In the genomic region with DNA sequence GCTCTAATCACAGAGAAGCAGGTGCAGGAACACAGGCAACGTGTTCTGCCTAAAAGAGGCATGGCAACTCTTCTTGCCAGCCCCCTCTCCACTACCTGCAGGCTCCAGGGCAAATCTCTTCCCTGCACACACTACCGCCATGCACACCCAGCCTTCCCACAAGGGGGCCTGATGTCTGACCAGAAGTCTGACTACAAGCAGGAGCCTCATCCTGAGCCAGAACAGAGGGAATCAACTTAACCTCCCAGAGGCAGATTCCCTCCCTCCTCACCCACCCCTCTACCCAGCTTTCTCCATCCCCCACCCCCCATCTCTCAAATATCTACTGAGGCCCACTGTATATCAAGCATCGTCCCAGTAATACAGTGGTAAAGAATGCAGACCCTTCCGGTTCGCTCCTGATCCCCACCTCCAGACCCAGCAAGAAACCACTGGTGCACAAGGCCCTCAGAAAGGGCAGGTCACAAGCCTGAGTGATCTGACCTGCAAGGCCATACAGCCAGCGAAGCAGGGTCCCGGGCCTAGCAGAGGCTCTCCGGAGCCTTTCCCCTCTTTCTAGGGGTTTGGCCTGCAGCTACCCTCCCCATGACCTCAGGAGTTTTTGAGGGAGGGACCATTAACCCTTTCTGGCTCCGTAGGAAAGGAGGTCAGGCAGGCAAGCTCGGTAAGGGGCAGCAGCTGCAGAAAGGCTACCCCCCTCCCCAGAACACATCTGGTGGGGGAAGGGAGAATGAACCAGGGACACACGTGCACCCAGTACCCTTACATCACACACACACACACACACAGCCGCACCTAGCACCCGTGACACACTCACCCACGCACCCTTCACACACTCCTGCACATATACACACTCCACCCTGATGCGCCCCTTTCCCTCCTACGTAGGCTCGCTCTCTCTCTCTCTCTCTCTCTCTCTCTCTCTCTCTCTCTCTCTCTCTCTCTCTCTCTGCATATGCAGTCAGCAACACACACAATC, we compare ENCODE assay signal across 9 mouse cellular contexts. TPM values are rescaled to one million over a fixed set of nuclear protein-coding genes. Genes with fewer than 3 reads are reported as not detected.
DNase-seq lines count a peak whose midpoint lies in the region; ATAC-seq and TF ChIP-seq lines count a peak whose summit lies in the region.
"Had no signal": no experiment of that assay in that cellular context is flagged by ENCODE, and none has a peak within 500 bp of the region (broad histone marks: within the 10 kb centered on the region; RNA-seq: fewer than 3 reads in every experiment).

No protein-coding gene starts in this region.

- no peaks in the 10 kb centered on the region for H3K4me1 ChIP-seq in lung, embryonic 14.5 days (ENCODE audit: insufficient read depth)
- peaks cover 10% of the 10 kb centered on the region; the same call in 1 of the 2 replicates for H3K4me1 ChIP-seq in embryonic facial prominence, embryonic 12.5 days
- H3K4me1 ChIP-seq in intestine, embryonic 14.5 days (replicated peaks; ENCODE audit: control insufficient read depth, insufficient read depth, low read length): no peaks in the 10 kb centered on the region; the same call in 1 of the 2 replicates
- peaks cover 16% of the 10 kb centered on the region for H3K4me1 ChIP-seq in neural tube, embryonic 15.5 days

- peak overlapping the region; percentile 57 for H3K4me3 ChIP-seq in lung, embryonic 14.5 days (ENCODE audit: low read depth, low read length)
- H3K4me3 ChIP-seq in embryonic facial prominence, embryonic 12.5 days: peak overlapping the region; percentile 60
- H3K4me3 ChIP-seq in intestine, embryonic 14.5 days (ENCODE audit: low read depth, low read length): peak overlapping the region; percentile 58
- H3K4me3 ChIP-seq in neural tube, embryonic 15.5 days (replicated peaks): peak overlapping the region; percentile 59

- no peak for DNase-seq in lung, embryonic 14.5 days
- no peak for DNase-seq in lung, postnatal 4 days
- peak; percentile 55 for DNase-seq in intestine, embryonic 14.5 days (ENCODE audit: low spot score)
- DNase-seq in cerebellum, adult 18-20 months: no peak
- DNase-seq in adrenal gland, postnatal 14 days: no peak
- DNase-seq in layer of hippocampus, adult 11-12 months (ENCODE audit: low spot score): no peak

- peak overlapping the region; percentile 97 for H3K4me2 ChIP-seq in lung, embryonic 14.5 days
- H3K4me2 ChIP-seq in embryonic facial prominence, embryonic 12.5 days (replicated peaks): peak overlapping the region; percentile 94
- H3K4me2 ChIP-seq in intestine, embryonic 14.5 days (ENCODE audit: low read length): peak overlapping the region; percentile 96
- peak overlapping the region; percentile 73 for H3K4me2 ChIP-seq in neural tube, embryonic 15.5 days

- H3K36me3 ChIP-seq in lung, embryonic 14.5 days (ENCODE audit: insufficient read depth): no peaks in the 10 kb centered on the region
- no peaks in the 10 kb centered on the region for H3K36me3 ChIP-seq in embryonic facial prominence, embryonic 12.5 days
- H3K36me3 ChIP-seq in intestine, embryonic 14.5 days (ENCODE audit: control insufficient read depth, insufficient read depth, low read length): no peaks in the 10 kb centered on the region
- peaks cover 12% of the 10 kb centered on the region for H3K36me3 ChIP-seq in neural tube, embryonic 15.5 days

- peak overlapping the region; percentile 59; the same call in 1 of the 2 replicates for H3K9ac ChIP-seq in lung, embryonic 14.5 days
- H3K9ac ChIP-seq in embryonic facial prominence, embryonic 12.5 days: peak overlapping the region; percentile 69; the same call in 1 of the 2 replicates
- H3K9ac ChIP-seq in intestine, embryonic 14.5 days (ENCODE audit: low read length): no peak overlapping the region
- peak overlapping the region; percentile 73 for H3K9ac ChIP-seq in neural tube, embryonic 15.5 days (replicated peaks)

- peak; percentile 34 for TF ChIP-seq CTCF in lung, embryonic 14.5 days (IDR thresholded peaks at IDR 0.05; ENCODE audit: low read depth)

- H3K27ac ChIP-seq in lung, embryonic 14.5 days (ENCODE audit: low read depth): no peak overlapping the region
- no peak overlapping the region for H3K27ac ChIP-seq in embryonic facial prominence, embryonic 12.5 days
- H3K27ac ChIP-seq in intestine, embryonic 14.5 days (ENCODE audit: low read depth): no peak overlapping the region
- H3K27ac ChIP-seq in neural tube, embryonic 15.5 days (replicated peaks): peak overlapping the region; percentile 93
- H3K27ac ChIP-seq: macrophage had no signal

- H3K9me3 ChIP-seq in lung, embryonic 14.5 days (ENCODE audit: low read depth, low read length): no peaks in the 10 kb centered on the region
- no peaks in the 10 kb centered on the region for H3K9me3 ChIP-seq in embryonic facial prominence, embryonic 12.5 days
- H3K9me3 ChIP-seq in intestine, embryonic 14.5 days (ENCODE audit: control insufficient read depth, low read length): no peaks in the 10 kb centered on the region
- H3K9me3 ChIP-seq in neural tube, embryonic 15.5 days (replicated peaks): no peaks in the 10 kb centered on the region

- 21% methylated on average over 17 of the region's 17 CpGs for WGBS in lung, embryonic 14.5 days
- WGBS in embryonic facial prominence, embryonic 12.5 days: 10% methylated on average over 17 of the region's 17 CpGs
- WGBS in intestine, embryonic 14.5 days: 33% methylated on average over 17 of the region's 17 CpGs
- 18% methylated on average over 16 of the region's 17 CpGs for WGBS in neural tube, embryonic 15.5 days

- H3K27me3 ChIP-seq in lung, embryonic 14.5 days (ENCODE audit: insufficient read depth, low read length): peaks cover 46% of the 10 kb centered on the region
- peaks cover 51% of the 10 kb centered on the region for H3K27me3 ChIP-seq in embryonic facial prominence, embryonic 12.5 days
- peaks cover 19% of the 10 kb centered on the region; the same call in 1 of the 2 replicates for H3K27me3 ChIP-seq in intestine, embryonic 14.5 days (replicated peaks; ENCODE audit: control insufficient read depth, insufficient read depth, low read length)
- H3K27me3 ChIP-seq in neural tube, embryonic 15.5 days (replicated peaks): peaks cover 31% of the 10 kb centered on the region

- ATAC-seq in lung, embryonic 14.5 days (ENCODE audit: insufficient read depth): peak; percentile 67
- ATAC-seq in embryonic facial prominence, embryonic 12.5 days (ENCODE audit: insufficient number of reproducible peaks, insufficient read depth, low FRiP score, low TSS enrichment): peak; percentile 8; the same call in 1 of the 2 replicates
- peak; percentile 67 for ATAC-seq in intestine, embryonic 14.5 days (replicated peaks; ENCODE audit: low FRiP score, low TSS enrichment, low read depth)
- peak; percentile 79 for ATAC-seq in neural tube, embryonic 15.5 days (ENCODE audit: low FRiP score)

RNA-seq across cellular contexts. Expression of a gene that starts 1.2 kb away (rescaled TPM):
- 0.93 and 1.2 TPM in 2 replicates for polyA plus RNA-seq in lung, embryonic 14.5 days (2014; fragmentation: Nextera tagmentation; extraction: Ambion mirVana)
- polyA plus RNA-seq in embryonic facial prominence, embryonic 12.5 days (2016; fragmentation: Nextera tagmentation; extraction: Ambion mirVana): 1.5 and 1.8 TPM in 2 replicates
- 0.52 and 0.78 TPM in 2 replicates for polyA plus RNA-seq in intestine, embryonic 14.5 days (2014; fragmentation: Nextera tagmentation; extraction: Ambion mirVana)
- polyA plus RNA-seq in neural tube, embryonic 15.5 days (2015; fragmentation: Nextera tagmentation; extraction: Ambion mirVana): 12.6 and 13.9 TPM in 2 replicates
- total RNA-seq in adrenal gland, postnatal 14 days (2021): 4.9 and 5.1 TPM in 2 replicates
- polyA plus RNA-seq: macrophage had no signal

RNA-seq across cellular contexts. Expression of a gene that starts 13.4 kb away (rescaled TPM):
- polyA plus RNA-seq in lung, embryonic 14.5 days (2014; fragmentation: Nextera tagmentation; extraction: Ambion mirVana): 50.9 and 55.1 TPM in 2 replicates
- 54.9 and 57.4 TPM in 2 replicates for polyA plus RNA-seq in embryonic facial prominence, embryonic 12.5 days (2016; fragmentation: Nextera tagmentation; extraction: Ambion mirVana)
- 44.6 and 49.7 TPM in 2 replicates for polyA plus RNA-seq in intestine, embryonic 14.5 days (2014; fragmentation: Nextera tagmentation; extraction: Ambion mirVana)
- polyA plus RNA-seq in neural tube, embryonic 15.5 days (2015; fragmentation: Nextera tagmentation; extraction: Ambion mirVana): 38.2 and 41.1 TPM in 2 replicates
- 29.7 and 31.8 TPM in 2 replicates for total RNA-seq in adrenal gland, postnatal 14 days (2021)

RNA-seq across cellular contexts. Expression of a gene that starts 38.0 kb away (rescaled TPM):
- polyA plus RNA-seq in lung, embryonic 14.5 days (2014; fragmentation: Nextera tagmentation; extraction: Ambion mirVana): 49.3 and 51.6 TPM in 2 replicates
- 34.6 and 38.1 TPM in 2 replicates for polyA plus RNA-seq in embryonic facial prominence, embryonic 12.5 days (2016; fragmentation: Nextera tagmentation; extraction: Ambion mirVana)
- 47.5 and 48.1 TPM in 2 replicates for polyA plus RNA-seq in intestine, embryonic 14.5 days (2014; fragmentation: Nextera tagmentation; extraction: Ambion mirVana)
- polyA plus RNA-seq in neural tube, embryonic 15.5 days (2015; fragmentation: Nextera tagmentation; extraction: Ambion mirVana): 84.1 and 84.2 TPM in 2 replicates
- 252 and 482 TPM in 2 replicates for total RNA-seq in adrenal gland, postnatal 14 days (2021)

Comparison
In these comparisons a context has a peak if more than half of its experiments do, and no peak if none do; other contexts are left out.
1. ATAC-seq: peak in every context shown above with its lines; median percentile 79 in neural tube, embryonic 15.5 days; 67 in lung, embryonic 14.5 days; 67 in intestine, embryonic 14.5 days; 8 in embryonic facial prominence, embryonic 12.5 days.